ENCODE assay signal across 25 mouse cellular contexts in genomic region chr1:175155469-175155868, GRCm38 (mm10).
DNase-seq lines count a peak whose midpoint lies in the region; ATAC-seq and TF ChIP-seq lines count a peak whose summit lies in the region.
"Had no signal": no experiment of that assay in that cellular context is flagged by ENCODE, and none has a peak within 500 bp of the region (broad histone marks: within the 10 kb centered on the region; RNA-seq: fewer than 3 reads in every experiment).

No protein-coding gene starts in this region.

- H3K4me3 ChIP-seq in hindbrain, embryonic 16.5 days (ENCODE audit: low read length), result no peak overlapping the region
- H3K4me3 ChIP-seq in hindbrain, embryonic 10.5 days, result no peak overlapping the region
- H3K4me3 ChIP-seq in midbrain, postnatal 0 days (ENCODE audit: low read depth, low read length), result no peak overlapping the region
- no peak overlapping the region for H3K4me3 ChIP-seq in midbrain, embryonic 10.5 days
- no peak overlapping the region for H3K4me3 ChIP-seq in forebrain, embryonic 16.5 days (replicated peaks; ENCODE audit: low read length)
- H3K4me3 ChIP-seq: embryonic facial prominence, embryonic 15.5 days; heart, embryonic 10.5 days; limb, embryonic 13.5 days; liver, embryonic 13.5 days; neural tube, embryonic 15.5 days had no signal

- no peak overlapping the region for H3K27ac ChIP-seq in hindbrain, embryonic 16.5 days (ENCODE audit: low read depth, low read length)
- no peak overlapping the region for H3K27ac ChIP-seq in hindbrain, embryonic 10.5 days
- H3K27ac ChIP-seq in midbrain, postnatal 0 days (ENCODE audit: low read depth, low read length), result no peak overlapping the region
- no peak overlapping the region for H3K27ac ChIP-seq in midbrain, embryonic 10.5 days (replicated peaks)
- H3K27ac ChIP-seq in forebrain, embryonic 16.5 days (ENCODE audit: low read length), result no peak overlapping the region
- H3K27ac ChIP-seq: embryonic facial prominence, embryonic 15.5 days; heart, embryonic 10.5 days; limb, embryonic 13.5 days; liver, embryonic 13.5 days; neural tube, embryonic 15.5 days had no signal

- no peak overlapping the region for H3K9ac ChIP-seq in hindbrain, embryonic 16.5 days (ENCODE audit: low read depth, low read length)
- H3K9ac ChIP-seq in midbrain, postnatal 0 days (replicated peaks; ENCODE audit: low read length, poor library complexity, severe bottlenecking), result no peak overlapping the region
- no peak overlapping the region for H3K9ac ChIP-seq in forebrain, embryonic 16.5 days (replicated peaks; ENCODE audit: low read depth, low read length)
- H3K9ac ChIP-seq: embryonic facial prominence, embryonic 15.5 days; limb, embryonic 13.5 days; liver, embryonic 13.5 days; neural tube, embryonic 15.5 days had no signal

- 87% methylated on average over 1 of the region's 1 CpGs for WGBS in hindbrain, embryonic 16.5 days
- WGBS in hindbrain, embryonic 10.5 days, result 84% methylated on average over 1 of the region's 1 CpGs
- WGBS in midbrain, postnatal 0 days, result 86% methylated on average over 1 of the region's 1 CpGs
- 86% methylated on average over 1 of the region's 1 CpGs for WGBS in midbrain, embryonic 10.5 days
- 79% methylated on average over 1 of the region's 1 CpGs for WGBS in forebrain, embryonic 16.5 days

- peak; percentile 30; the same call in 1 of the 2 replicates for ATAC-seq in hindbrain, embryonic 16.5 days
- no peak for ATAC-seq in midbrain, postnatal 0 days (ENCODE audit: low FRiP score)
- ATAC-seq in forebrain, embryonic 16.5 days, result peak; percentile 31; the same call in 1 of the 2 replicates
- ATAC-seq: inflammation-experienced regulatory T-cells, adult 6 months had no signal

- H3K9me3 ChIP-seq in hindbrain, embryonic 16.5 days (ENCODE audit: control insufficient read depth, low read length), result no peaks in the 10 kb centered on the region
- H3K9me3 ChIP-seq in hindbrain, embryonic 10.5 days, result no peaks in the 10 kb centered on the region
- H3K9me3 ChIP-seq in midbrain, postnatal 0 days (ENCODE audit: low read length), result no peaks in the 10 kb centered on the region
- no peaks in the 10 kb centered on the region for H3K9me3 ChIP-seq in midbrain, embryonic 10.5 days (replicated peaks)
- H3K9me3 ChIP-seq in forebrain, embryonic 16.5 days (ENCODE audit: control insufficient read depth, low read length), result no peaks in the 10 kb centered on the region
- H3K9me3 ChIP-seq: embryonic facial prominence, embryonic 15.5 days; heart, embryonic 10.5 days; limb, embryonic 13.5 days; liver, embryonic 13.5 days; neural tube, embryonic 15.5 days had no signal

- no peaks in the 10 kb centered on the region for H3K4me1 ChIP-seq in hindbrain, embryonic 16.5 days (ENCODE audit: control insufficient read depth, insufficient read depth, low read depth, low read length)
- H3K4me1 ChIP-seq in hindbrain, embryonic 10.5 days (replicated peaks), result no peaks in the 10 kb centered on the region
- no peaks in the 10 kb centered on the region for H3K4me1 ChIP-seq in midbrain, postnatal 0 days (ENCODE audit: insufficient read depth, low read length)
- no peaks in the 10 kb centered on the region for H3K4me1 ChIP-seq in midbrain, embryonic 10.5 days
- no peaks in the 10 kb centered on the region for H3K4me1 ChIP-seq in forebrain, embryonic 16.5 days (replicated peaks; ENCODE audit: control insufficient read depth, insufficient read depth, low read length)
- H3K4me1 ChIP-seq: embryonic facial prominence, embryonic 15.5 days; heart, embryonic 10.5 days; limb, embryonic 13.5 days; liver, embryonic 13.5 days; neural tube, embryonic 15.5 days had no signal

- H3K27me3 ChIP-seq in hindbrain, embryonic 16.5 days (replicated peaks; ENCODE audit: control insufficient read depth, insufficient read depth, low read length), result no peaks in the 10 kb centered on the region
- no peaks in the 10 kb centered on the region for H3K27me3 ChIP-seq in hindbrain, embryonic 10.5 days (ENCODE audit: insufficient read depth, poor library complexity, severe bottlenecking)
- no peaks in the 10 kb centered on the region for H3K27me3 ChIP-seq in midbrain, postnatal 0 days (ENCODE audit: insufficient read depth, low read length)
- no peaks in the 10 kb centered on the region for H3K27me3 ChIP-seq in midbrain, embryonic 10.5 days (ENCODE audit: low read depth, poor library complexity, severe bottlenecking)
- no peaks in the 10 kb centered on the region for H3K27me3 ChIP-seq in forebrain, embryonic 16.5 days (replicated peaks; ENCODE audit: control insufficient read depth, insufficient read depth, low read length)
- H3K27me3 ChIP-seq: embryonic facial prominence, embryonic 15.5 days; limb, embryonic 13.5 days; liver, embryonic 13.5 days; neural tube, embryonic 15.5 days had no signal

- H3K4me2 ChIP-seq in hindbrain, embryonic 16.5 days (ENCODE audit: low read length), result no peak overlapping the region
- no peak overlapping the region for H3K4me2 ChIP-seq in midbrain, postnatal 0 days (ENCODE audit: low read depth, low read length, poor library complexity, severe bottlenecking)
- no peak overlapping the region for H3K4me2 ChIP-seq in forebrain, embryonic 16.5 days (ENCODE audit: low read length)
- H3K4me2 ChIP-seq: embryonic facial prominence, embryonic 15.5 days; limb, embryonic 13.5 days; liver, embryonic 13.5 days; neural tube, embryonic 15.5 days had no signal

- H3K36me3 ChIP-seq in hindbrain, embryonic 16.5 days (ENCODE audit: control insufficient read depth, insufficient read depth, low read length), result no peaks in the 10 kb centered on the region
- H3K36me3 ChIP-seq in hindbrain, embryonic 10.5 days, result no peaks in the 10 kb centered on the region
- H3K36me3 ChIP-seq in midbrain, postnatal 0 days (ENCODE audit: insufficient read depth, low read length), result no peaks in the 10 kb centered on the region
- no peaks in the 10 kb centered on the region for H3K36me3 ChIP-seq in midbrain, embryonic 10.5 days
- H3K36me3 ChIP-seq in forebrain, embryonic 16.5 days (ENCODE audit: control insufficient read depth, insufficient read depth), result no peaks in the 10 kb centered on the region
- H3K36me3 ChIP-seq: embryonic facial prominence, embryonic 15.5 days; heart, embryonic 10.5 days; limb, embryonic 13.5 days; liver, embryonic 13.5 days; neural tube, embryonic 15.5 days had no signal

- no peak for TF ChIP-seq CTCF in midbrain, postnatal 0 days (IDR thresholded peaks at IDR 0.05)

- no peak for DNase-seq in hindbrain, embryonic 10.5 days (ENCODE audit: low spot score)
- DNase-seq in midbrain, postnatal 0 days (ENCODE audit: low spot score), result peak; percentile 21
- no peak for DNase-seq in midbrain, embryonic 10.5 days (ENCODE audit: low spot score)
- DNase-seq in telencephalon, adult 2 months (ENCODE audit: low read depth, low spot score), result peak; percentile 12
- DNase-seq in adrenal gland, adult 2 months, result no peak
- no peak for DNase-seq in cerebellum, postnatal 14 days
- DNase-seq: adrenal gland, postnatal 36 days; cerebellum, adult 2 months; cerebellum, postnatal 36 days; gastrocnemius, postnatal 10 days; heart, postnatal 4 days; kidney, adult 18-20 months; kidney, postnatal 10 days; liver, embryonic 13.5 days; lung, adult 2 months; lung, postnatal 14 days; thymus, adult 2 months; thymus, postnatal 4 days had no signal

Comparison
In these comparisons a context has a peak if more than half of its experiments do, and no peak if none do; other contexts are left out.
1. DNase-seq: peak in midbrain, postnatal 0 days (single experiment) and telencephalon, adult 2 months (single experiment); none in hindbrain, embryonic 10.5 days (single experiment), midbrain, embryonic 10.5 days (single experiment), adrenal gland, adult 2 months (single experiment) and cerebellum, postnatal 14 days (0 of 2).